Mouse (Mus musculus) adrenal gland, adult 18-20 months (tissue): ENCODE data around the gene Nfib. TPM values are rescaled to one million over a fixed set of nuclear protein-coding genes. Genes with fewer than 3 reads are reported as not detected.

Source experiments
- DNase-seq, 2 experiments: peaks; one replicate each; pipeline ENCODE4 v3.0.0; 2021 to 2022; ENCODE audit warnings: low spot score in 2 of 2
- total RNA-seq, 2 experiments: library from RNA; stranded (reverse); gene quantifications; 1 replicate in 1 of 2; 2 replicates in 1 of 2; pipeline ENCODE4 v1.2.3; 2021

The Nfib gene
- total RNA-seq, 2 experiments from 2014 or later = 61.8 to 76.3 TPM

DNA sequence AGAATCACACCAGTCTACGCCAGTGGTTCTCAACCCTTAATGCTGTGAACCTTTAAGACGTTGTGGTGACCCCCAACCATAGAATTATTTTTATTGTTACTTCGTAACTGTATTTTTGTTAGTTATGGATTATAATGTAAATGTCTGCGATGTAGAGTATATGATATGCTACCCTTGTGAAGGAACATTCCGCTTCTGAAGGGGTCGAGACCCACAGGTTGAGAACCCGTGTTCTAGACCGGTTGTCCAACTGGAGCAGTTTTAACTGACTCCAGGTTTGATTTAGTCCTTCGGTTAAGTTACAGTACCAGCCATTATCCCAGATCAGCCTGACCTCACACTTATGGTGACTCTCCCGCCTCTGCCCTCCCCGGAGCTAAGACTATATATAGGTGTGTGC lies 70.4 kb downstream of the Nfib start:
- DNase-seq = no peak

DNA sequence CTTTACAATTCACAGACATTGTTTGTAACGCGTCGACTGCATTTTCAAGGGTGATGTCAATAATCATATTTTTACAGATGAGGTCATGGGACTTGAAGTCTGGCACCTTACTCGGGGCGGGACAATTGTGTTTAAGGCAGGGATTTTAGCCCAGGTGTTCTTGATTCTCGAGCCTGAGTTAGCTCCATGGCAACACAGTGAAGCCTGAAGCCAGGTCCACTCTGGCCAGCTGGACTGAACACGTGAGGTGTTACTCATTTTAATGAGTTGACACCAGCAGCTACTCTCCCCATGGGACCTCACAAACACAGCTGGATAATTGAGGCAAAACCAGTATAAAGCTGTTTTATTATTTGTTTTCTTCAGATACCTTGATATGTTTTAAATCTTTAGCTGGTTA lies 71.2 kb downstream of the Nfib start:
- DNase-seq = no peak

DNA sequence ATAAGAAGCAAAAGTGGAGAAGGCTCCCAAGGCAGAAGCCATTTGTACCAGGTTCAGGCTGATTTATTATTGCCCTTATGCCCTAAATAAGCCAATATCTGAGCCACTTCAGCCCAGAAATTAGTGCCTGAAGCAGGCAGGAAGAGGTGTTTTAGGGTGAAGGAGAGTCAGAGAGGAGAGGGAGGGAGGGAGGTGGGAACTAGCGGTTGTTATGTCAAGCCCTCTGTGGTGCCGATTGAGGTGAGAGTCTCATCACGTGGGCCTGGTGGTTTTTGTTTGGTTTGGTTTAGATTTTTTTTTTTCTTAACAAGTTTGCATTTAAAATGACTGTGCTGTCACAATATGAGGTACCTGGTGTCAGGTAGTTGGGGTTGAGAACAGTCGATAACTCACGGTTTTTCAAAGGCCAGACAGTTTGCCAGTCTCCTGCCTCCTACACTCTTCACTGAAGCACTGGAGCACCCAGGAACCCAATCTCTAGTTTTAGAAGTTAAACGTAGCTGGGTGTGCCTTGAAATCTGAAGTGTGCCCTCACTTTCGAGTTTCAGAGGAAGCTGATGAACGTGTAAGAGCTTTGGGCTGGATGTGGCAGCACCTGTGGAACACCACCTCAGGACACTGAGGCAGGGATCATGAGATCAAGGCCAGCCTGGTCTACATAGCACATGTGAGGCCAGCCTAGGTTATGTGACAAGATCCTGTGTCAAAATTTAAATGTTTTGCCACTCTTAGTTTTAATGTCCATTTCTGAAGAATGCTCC lies 81.1 kb downstream of the Nfib start:
- no peak for DNase-seq

DNA sequence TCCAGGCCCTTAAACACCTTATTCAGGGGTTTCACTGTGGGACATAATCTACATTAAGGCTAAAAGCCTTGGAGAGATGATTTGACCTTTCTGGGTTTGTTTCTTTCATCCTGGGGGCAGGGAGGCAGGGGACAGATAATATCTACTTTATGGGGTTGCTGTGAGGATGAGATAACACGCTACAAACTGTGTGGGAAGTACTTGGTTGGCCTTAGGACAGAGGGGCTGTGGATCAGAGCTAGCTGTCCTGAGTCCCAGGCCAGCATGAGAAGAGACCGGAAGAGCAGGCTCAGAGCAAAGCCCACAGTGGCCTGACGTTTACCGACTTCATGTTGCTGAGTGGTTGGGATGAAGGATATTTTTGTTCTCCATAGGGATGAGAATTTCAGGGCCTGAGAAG lies 81.7 kb downstream of the Nfib start:
- no peak for DNase-seq

DNA sequence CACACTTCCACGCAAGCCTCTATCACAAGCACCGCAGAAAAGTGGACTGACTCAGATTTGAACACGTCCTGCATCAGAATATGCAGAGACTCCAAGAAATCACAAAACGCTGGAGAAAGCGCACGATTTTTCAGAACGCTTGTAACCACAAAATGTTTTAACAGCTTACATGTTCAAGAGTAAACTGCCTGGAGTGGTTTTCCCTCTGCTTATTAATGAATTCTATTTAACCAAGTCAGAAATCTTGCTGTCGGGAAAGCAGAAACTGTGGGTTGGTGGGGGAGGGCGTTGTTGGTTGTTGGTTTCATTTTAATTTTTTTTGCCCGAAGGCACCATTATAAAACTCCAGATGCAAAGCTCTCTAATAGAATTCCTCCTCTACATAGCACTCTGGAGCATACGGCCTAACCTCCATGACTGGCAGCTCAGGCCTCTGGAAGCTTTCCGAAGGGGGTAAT lies 82.4 kb downstream of the Nfib start:
- DNase-seq = no peak

DNA sequence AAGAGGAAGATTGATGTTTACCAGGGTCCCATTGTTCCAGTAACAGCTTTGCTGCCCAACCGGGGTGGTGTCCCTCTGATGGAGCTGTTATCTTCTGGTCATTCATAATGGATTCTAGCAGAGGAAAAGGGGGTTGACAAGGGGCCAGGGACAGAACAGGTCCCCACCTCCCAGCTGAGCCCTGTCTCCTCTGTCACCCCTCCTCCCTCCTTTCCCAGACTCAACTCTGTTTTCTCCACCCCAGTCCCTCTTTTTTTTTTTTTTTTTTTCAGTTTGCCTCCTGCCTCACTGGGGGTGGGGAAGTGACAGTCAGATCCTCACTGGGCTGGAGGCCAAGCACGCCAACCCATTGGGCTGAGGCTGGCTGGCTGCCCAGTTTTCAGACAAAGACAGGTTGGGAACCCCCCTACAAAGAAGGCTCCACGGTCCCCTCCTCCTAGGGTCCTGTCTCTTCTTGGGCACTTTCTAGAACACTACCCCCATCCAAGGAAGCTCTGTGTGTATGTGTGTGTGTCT lies 83.2 kb downstream of the Nfib start:
- DNase-seq = peak; percentile 48 to 59

DNA sequence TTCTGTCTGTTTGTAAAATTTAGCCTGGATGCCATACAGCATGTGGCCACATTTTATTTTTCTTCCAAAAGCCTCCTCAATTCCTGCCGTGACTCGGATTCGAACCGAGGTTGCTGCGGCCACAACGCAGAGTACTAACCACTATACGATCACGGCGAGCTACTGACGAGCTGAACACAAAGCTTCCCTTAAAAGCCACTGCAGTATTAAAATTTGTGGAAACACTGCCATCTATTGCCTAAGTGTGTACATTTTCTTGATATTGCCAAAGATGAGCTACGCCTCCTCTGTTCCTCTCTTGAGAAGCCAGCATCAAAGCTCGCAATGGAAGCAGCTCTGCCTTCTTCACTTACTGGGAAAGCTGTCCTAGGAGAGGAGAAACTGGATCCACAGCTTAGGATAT lies 86.0 kb downstream of the Nfib start:
- no peak for DNase-seq

DNA sequence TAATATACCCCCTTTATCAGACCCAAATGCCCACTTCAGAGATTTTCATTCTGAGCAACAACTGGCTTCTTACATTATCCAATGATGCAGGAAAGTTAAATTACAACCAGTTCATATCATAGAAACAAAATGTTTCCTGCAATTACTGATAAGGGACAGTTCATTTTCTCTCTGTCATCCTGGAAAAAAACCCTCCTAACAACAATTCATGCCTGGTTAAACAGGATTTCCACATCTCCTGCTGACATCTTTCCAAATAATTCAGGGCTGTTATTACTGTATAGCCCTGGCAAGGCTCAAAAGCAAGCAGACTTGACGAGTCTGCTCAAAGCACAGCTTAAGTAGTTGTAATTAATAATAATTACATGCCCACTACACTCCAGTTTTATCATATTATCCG lies 86.5 kb downstream of the Nfib start:
- no peak for DNase-seq

DNA sequence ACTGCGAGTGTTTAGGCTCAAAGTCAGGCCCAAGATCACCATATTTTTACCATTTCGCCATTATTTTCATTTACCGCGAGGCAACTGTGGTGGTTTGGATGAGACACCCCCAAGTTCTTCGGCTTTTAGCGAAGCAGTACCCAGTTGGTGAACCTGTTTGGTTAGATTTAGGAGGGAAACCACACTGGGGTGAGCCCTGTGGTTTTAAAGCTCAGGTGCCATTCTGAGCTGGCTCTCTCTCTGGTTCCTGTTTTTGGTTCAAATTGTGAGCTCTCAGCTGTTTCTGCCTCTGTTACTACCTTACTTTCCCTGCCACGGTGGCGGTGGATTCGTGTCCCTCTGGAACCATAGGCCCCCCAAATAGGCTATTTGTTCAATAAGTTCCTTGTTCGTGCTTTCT lies 88.3 kb downstream of the Nfib start:
- no peak for DNase-seq

DNA sequence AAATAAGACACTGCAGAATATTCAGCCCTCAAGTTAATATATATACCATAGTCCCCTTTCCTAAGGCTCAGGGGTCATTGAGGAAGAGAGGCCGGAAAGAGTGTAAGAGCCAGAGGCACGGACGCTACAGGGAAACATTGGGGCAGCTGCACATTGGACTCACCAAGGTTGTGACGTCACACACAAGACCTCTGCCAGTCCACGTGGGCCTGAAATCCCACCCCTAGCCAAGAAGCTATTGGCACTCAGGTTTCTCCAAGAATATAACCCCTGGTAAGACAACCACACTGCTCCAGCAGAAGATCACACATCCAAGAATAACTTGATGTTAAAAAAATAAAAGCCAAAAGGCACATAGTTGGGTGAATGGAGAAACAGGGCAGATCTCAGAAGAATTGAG lies 89.8 kb downstream of the Nfib start:
- DNase-seq = no peak

DNA sequence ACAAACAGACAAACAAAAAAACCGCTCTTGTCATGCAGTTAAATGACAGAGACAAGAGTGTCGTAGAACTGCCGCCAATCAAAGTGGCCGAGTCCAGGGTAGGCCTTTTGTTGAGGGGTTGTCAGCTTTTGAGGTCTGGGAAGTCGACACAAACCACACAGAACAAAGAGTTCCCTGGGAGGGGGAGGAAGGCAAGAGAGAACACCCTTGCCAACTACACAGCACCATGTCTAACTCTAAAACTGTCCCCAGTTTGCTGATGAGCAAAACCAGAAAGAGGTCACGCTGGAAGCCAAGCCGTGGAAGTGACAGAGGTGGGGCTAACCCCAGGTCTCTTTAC lies 91.1 kb downstream of the Nfib start:
- no peak for DNase-seq

DNA sequence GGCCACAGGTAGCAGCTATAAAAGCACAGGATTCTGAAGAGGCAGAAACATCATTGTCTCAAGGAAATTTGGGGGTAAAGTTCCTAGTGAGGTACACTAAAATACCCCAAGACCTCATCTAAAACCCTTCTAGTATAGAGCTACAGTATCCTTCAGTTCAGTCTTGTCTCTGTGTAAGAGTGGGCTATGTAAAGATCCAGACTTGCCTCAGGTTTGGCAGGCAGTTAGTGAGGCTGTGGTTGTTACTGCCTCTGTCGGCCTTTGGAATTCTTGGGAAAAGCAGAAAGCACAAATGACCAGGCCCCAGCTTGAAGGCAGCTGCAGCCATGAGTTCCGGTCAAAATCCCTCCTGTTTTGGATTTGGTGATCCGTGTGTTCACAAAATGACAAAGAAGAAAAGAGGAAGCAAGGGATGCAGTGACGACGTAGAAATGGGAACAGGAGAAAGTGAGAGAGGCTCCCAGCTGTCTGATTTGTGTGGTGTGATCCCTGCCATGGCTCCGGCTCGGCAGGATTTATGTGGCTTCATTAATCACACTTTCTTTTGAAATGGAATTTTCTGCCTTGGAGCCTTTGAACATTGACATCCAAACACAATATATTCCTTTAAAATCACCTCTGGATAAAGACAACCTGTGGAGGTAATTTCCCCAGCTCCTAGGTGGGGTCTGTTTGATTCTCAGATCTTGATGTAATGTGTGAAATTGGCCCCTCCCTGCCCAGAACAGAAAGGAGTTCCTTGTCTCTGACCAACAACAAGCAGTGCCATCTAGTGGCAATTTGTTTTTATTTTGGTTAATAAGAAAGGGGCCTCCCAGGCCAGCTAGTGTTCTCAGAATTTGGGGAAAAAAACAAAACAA lies 91.7 kb downstream of the Nfib start:
- DNase-seq = no peak

DNA sequence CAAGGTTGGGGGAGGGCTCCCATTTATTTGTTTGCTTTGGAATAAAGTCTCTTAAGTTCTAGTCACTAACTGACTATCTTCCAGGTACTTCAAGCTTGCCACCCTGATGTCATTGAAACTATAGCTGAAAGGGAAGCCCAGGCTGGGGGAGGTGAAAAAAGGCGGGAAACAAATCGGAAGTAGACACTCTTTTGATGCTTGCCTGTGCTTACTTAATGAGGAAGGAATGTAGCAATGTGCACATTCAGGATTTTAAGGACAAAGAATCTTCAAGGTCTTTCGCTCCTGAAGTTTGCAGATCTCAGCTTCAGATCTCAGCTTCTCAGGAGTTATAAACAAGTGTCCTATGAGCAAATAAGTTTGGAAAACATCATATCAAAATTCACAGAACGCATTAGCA lies 95.9 kb downstream of the Nfib start:
- DNase-seq = no peak

DNA sequence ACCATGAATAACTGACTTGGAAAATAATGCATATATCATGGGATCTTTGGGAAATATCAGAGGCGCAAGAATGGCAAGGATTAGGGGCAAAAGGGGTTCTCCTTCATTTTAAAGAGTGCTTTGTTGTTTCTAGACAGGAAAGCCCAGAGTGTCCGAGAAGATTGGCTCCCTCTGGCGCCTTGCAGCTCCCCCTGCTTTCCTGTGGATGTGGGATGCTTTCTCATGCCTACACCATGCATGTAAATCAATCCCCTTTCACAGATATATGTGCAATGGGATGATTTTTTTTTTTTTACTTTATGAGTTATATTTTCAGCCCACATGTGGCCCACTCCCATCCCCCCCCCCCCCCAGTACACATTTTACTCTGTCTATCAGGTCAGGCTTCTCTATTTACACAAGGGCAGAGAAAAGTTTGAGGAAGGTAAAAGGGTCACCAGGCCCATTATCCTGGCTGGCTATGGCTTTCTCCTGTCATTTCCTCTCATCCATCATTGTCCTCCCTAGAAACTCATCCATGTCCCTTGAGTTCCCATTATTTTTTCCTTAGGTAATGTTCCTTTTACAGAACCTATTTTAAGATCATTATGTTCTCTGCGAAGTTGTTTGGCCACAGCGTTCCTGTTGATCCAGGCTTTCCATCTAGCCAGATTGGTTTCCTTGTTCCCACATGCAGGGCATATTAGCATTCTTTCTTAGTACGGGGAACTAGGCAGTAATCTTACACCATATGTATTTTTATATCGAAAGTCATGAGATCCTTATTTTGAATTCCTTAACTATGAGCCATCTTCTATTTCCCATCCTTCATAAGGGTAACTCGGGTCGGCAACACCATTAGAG lies 96.6 kb downstream of the Nfib start:
- DNase-seq = no peak

DNA sequence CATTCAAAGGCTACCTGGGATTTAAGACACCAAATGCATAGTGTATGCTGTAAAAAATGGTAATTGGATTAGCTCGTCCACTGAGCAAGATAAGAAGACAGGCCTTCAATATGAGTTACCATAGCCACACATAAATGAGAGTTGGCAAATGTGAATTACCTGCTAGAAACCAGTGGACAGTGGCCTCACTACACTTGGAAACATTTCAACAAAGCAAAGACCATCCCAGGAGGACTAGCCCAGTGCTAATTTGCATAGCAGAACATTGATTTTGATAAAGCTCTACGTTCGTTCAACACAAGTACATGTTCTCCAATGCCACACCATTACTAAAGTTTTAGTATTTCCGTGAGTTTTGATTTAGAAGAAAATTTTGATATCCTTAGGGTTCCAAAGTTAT lies 98.3 kb downstream of the Nfib start:
- DNase-seq = no peak

DNA sequence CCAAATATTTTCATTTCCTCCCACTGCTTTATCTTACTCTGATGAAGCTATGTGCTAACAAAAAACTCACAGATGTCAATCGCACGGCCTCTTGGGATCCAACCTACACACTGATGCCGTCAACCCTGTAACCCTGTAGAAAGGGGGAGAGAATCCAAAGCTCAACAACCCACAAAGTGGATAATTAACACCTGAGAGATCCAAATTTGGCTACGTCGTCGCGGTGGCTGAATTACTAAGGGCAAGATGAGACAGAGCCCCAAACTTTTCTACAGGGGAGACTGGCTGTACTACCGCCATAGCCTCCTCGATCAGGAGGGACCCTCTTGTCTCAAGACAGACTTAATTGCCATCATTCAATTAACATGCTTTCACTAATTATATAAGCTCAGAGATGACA lies 99.2 kb downstream of the Nfib start:
- DNase-seq = no peak

DNA sequence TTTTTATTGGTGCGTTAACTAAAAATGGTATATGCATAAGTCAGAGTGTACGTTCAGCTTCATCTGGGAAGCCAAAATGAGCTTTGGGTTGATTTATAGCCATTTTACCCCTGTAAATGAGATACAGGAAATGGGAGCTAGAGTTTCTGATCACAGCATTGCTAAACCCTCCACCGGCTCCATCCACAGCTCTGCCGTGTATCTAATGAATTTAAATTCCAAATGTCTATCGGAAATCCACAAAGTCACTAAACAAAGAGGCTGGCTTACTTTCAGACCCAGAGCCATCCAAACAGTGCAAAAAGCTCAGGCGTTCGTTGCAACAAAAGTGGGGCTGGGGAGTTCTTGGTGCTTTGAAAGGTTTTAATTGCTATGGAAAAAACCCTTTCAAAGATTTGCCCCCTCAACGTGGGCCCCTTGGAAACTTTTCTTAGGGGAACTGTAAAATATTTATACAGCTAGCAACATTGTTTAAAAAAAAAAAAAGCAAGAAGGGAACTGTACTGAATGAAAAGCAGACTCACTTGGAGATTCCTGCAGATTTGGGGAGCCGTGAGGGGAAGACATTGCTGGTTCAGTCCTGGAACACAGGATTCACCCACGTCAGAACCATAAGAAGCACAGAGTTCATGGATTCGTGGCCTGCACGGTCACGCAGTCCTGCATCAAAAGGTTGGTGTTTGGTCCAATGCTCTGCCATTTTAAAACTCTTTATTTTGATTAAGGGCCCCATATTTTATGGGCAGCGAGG lies 100.3 kb downstream of the Nfib start:
- no peak for DNase-seq

DNA sequence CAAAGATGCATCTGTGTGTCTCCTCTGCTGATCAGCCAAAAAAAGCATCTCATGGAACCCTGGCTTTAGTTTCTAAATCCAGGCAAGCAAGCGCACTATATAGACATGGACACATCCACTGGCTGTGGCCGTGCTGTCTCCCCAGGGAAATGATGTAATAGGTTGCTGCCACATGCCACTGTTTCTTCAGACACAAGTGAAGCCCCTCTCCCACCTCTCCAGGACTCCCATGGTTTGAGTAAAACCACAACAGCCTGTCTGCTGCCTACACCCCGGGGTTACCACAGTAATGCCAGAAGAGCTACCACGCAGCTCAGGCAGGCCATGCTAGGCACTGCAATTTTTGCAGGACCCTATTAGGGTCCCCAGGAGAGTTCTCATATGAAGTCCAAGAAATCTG lies 101.0 kb downstream of the Nfib start:
- no peak for DNase-seq

DNA sequence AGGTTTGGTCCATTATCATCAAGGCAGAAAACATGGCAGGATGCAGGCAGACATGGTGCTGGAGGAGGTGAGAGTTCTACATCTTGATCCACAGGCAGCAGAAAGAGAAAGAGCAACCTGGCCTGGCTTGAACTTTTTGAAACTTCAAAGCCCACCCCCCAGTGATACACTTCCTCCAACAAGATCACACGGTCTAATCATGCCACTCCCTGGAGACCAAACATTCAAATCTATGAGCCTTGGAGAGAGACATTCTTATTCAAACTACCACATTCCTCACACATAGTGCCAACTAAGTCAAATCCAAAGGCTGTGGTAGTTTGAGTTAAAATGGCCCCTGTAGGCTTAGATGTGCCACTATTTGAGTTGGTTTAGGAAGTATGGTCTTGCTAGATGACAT lies 104.9 kb downstream of the Nfib start:
- no peak for DNase-seq

DNA sequence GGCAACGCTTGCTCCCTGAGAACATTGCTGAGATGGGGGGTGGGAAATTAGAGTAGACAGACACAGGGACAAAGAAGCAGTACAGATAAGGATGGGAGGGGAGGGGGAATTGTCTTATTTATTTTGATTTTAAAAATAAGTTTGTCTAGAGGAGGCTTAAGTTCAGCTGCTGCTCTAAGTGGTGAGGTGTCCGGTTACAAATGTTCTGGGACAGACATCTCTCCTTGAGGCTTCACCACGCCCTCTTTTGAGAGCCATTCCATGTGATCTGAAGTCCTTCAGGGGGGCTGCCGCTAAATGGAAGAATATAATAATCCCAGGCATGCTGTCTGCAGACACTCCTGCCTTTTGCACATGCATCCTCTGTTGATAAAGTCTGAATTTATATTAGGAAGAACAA lies 107.1 kb downstream of the Nfib start:
- DNase-seq = no peak
